Mouse (Mus musculus) hindbrain, postnatal 0 days (tissue): ENCODE measurements at regions not wholly inside any gene's neighbourhood (a gene's known extent, or its start where the extent isn't known, plus 50 kb on each side); places are given as distances from the start of the nearest gene placed in this dataset.

Experiments used
- ATAC-seq: fragments of 200-750 bp; cut with Nextera tagmentation; 2 replicates; pipeline ENCODE4 v1.8.0; 2017; ENCODE audit warnings: mild to moderate bottlenecking, moderate TSS enrichment, moderate library complexity
- DNase-seq: peaks from one replicate; pipeline ENCODE4 v3.0.0-alpha.2; 2015; ENCODE audit warnings: low spot score
- H3K27ac ChIP-seq: fragments of 300-500 bp; sonication (generic); 2 replicates; pipeline ENCODE4 v1.5.1; 2014; ENCODE audit warnings: mild to moderate bottlenecking
- H3K27me3 ChIP-seq: fragments of 300-500 bp; sonication (generic); 2 replicates; pipeline ENCODE4 v1.6.1; 2014; ENCODE audit warnings: low read length, mixed read lengths; ENCODE audit not compliant: insufficient read depth
- H3K36me3 ChIP-seq: fragments of 300-500 bp; sonication (generic); 2 replicates; pipeline ENCODE4 v1.6.1; 2014; ENCODE audit warnings: low read length, mixed read lengths; ENCODE audit not compliant: insufficient read depth
- H3K4me1 ChIP-seq: fragments of 300-500 bp; sonication (generic); 2 replicates; pipeline ENCODE4 v1.6.1; 2014; ENCODE audit warnings: antibody characterized with exemption, low read length, mixed read lengths; ENCODE audit not compliant: insufficient read depth
- H3K4me2 ChIP-seq: fragments of 300-500 bp; sonication (generic); 2 replicates; pipeline ENCODE4 v1.6.1; 2014; ENCODE audit warnings: low read depth, mild to moderate bottlenecking, low read length, moderate library complexity, mixed read lengths
- H3K4me3 ChIP-seq: fragments of 300-500 bp; sonication (generic); 2 replicates; pipeline ENCODE4 v1.5.1; 2014; ENCODE audit warnings: low read length
- H3K9ac ChIP-seq: fragments of 300-500 bp; sonication (generic); replicated peaks from 2 replicates; pipeline ENCODE4 v1.6.1; 2014; ENCODE audit warnings: mild to moderate bottlenecking, low read length, moderate library complexity, mixed read lengths
- H3K9me3 ChIP-seq: fragments of 300-500 bp; sonication (generic); 2 replicates; pipeline ENCODE4 v1.6.1; 2016; ENCODE audit warnings: low read length, mixed read lengths
- CTCF ChIP-seq: IDR thresholded peaks from 2 replicates; pipeline ENCODE4 v1.5.1; 2016; ENCODE audit warnings: antibody characterized with exemption, control low read depth, low read depth
- WGBS: fragments of 180-500 bp; shearing (Covaris S2); extraction: QIAGEN DNeasy Blood & Tissue Kit; methylation state at CpG from one replicate; pipeline ENCODE4 v1.1.7; 2014; 5-methylcytosine and 5-hydroxymethylcytosine counted together

DNA sequence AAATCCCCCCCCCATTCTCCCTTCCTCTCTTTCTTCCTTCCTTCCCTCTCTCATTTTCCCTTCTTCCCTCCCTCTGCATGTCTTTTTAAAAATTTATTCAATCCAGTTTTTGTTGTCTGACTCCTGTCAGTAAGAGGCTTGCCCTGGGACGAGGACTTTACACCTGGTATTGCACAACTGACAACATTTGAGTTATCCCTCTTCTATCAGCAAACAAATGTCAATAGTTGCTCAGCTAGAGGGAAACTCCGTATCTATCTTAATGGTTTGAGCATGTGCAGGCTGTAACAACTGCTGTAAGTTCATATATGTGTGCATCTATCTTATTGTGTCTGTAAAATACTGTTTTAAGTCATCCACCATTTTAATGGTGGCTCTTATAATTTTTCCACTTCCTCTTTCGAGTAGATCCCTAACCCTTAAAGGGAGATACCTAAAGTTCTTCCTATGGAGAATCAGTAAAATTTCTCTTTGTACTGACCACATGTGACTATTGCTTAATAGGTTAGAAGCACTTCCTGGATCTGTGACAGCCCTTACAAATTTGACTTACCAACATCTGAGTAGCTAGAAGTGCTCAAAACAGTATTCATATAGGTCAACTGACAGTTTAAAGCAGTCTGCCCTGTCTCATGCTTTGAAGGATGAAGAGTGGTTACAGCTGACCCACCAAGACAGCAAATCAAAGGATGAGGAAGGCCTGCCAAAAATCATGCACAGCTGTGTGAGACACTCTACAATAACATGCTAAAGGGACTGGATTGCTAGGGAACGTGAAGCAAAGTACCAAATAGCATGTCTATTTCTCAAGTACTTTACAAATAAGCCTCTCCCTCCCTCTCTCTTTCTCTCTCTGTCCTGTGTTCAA lies 231.0 kb upstream of the Mpdz start:
- TF ChIP-seq CTCF = no peak
- WGBS = 82% methylated on average over 4 of the region's 4 CpGs
- Histone ChIP-seq H3K27me3 (no peaks in the 10 kb centered on the region), H3K4me1 (no peaks in the 10 kb centered on the region), H3K4me3 (no peak overlapping the region), H3K4me2 (no peak overlapping the region), H3K9ac (no peak overlapping the region), H3K9me3 (no peaks in the 10 kb centered on the region), H3K36me3 (no peaks in the 10 kb centered on the region), H3K27ac (no peak overlapping the region)
- no peak for DNase-seq
- ATAC-seq = no peak

DNA sequence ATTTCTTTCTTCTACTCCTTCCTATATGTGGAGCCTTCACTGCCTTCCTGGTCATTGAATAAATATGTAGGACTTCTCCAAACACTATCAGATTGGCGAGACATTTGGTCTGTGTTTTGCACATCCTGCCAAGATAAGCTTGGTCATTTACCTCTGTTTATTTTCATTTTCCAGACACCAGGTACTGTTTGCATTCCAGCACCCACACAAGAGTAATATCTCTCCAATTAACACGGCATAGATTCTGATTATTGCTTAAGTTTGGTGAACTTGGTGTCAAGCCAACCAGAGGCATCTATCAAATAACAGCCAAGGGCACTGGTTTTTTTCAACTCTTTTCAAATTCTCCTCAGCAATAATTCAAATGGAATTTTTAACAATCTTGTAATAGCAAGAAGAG lies 229.4 kb upstream of the Mpdz start:
- no peaks in the 10 kb centered on the region for H3K27me3 ChIP-seq
- TF ChIP-seq CTCF = no peak
- H3K27ac ChIP-seq = no peak overlapping the region
- no peak for DNase-seq
- H3K4me1 ChIP-seq = no peaks in the 10 kb centered on the region
- no peak overlapping the region for H3K4me2 ChIP-seq
- no peak overlapping the region for H3K9ac ChIP-seq
- H3K9me3 ChIP-seq = no peaks in the 10 kb centered on the region
- no peak for ATAC-seq
- H3K36me3 ChIP-seq = no peaks in the 10 kb centered on the region
- no peak overlapping the region for H3K4me3 ChIP-seq
- 75% methylated on average over 2 of the region's 2 CpGs for WGBS

DNA sequence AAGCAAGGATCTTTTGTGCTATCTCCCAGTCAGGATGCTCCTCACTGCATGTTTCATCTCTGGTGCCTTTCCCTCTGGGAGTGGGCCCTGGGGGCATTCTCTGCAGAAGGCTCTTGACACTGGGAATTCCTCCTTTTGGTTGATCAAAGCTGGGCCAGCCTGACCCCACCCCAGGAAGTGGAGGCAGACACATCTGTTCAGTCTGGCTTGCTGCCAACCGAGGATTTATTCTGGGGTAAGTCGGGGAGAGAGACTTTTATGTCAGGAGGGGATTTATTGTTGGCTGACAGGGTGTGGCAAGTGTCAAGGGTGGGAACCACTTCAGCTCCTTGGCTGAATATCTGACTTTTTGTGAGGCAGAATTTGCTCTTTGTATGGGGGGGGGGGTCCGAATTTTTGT lies 226.6 kb upstream of the Mpdz start:
- Histone ChIP-seq H3K36me3 (no peaks in the 10 kb centered on the region), H3K27me3 (no peaks in the 10 kb centered on the region), H3K9ac (no peak overlapping the region), H3K27ac (no peak overlapping the region), H3K4me3 (no peak overlapping the region), H3K4me2 (no peak overlapping the region), H3K4me1 (no peaks in the 10 kb centered on the region), H3K9me3 (no peaks in the 10 kb centered on the region)
- no peak for TF ChIP-seq CTCF
- ATAC-seq = no peak
- 19% methylated on average over 3 of the region's 3 CpGs for WGBS
- DNase-seq = peak; percentile 55

DNA sequence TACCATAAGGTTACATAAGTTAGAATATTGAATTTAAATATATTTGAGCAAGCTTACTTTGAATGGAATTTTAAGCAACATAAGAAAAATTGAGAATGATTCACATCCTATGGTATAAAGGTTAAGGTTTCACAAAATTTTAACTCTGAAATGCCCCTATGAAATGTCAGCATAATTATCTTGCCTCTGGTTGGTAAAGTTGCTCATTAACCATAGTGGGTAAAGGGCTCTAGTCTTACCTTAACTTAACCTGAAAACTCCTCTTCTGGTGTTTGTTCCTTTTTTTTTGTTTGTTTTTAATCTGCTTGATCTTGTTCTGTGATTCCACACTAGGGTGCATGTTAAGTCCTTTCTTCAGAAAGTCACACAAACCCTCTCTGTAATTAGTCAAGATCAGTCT lies 218.5 kb upstream of the Mpdz start:
- Histone ChIP-seq H3K4me1 (no peaks in the 10 kb centered on the region), H3K27ac (no peak overlapping the region), H3K9me3 (no peaks in the 10 kb centered on the region), H3K4me2 (no peak overlapping the region), H3K4me3 (no peak overlapping the region), H3K27me3 (no peaks in the 10 kb centered on the region), H3K36me3 (no peaks in the 10 kb centered on the region), H3K9ac (no peak overlapping the region)
- no peak for TF ChIP-seq CTCF
- DNase-seq (no peak), ATAC-seq (no peak)

DNA sequence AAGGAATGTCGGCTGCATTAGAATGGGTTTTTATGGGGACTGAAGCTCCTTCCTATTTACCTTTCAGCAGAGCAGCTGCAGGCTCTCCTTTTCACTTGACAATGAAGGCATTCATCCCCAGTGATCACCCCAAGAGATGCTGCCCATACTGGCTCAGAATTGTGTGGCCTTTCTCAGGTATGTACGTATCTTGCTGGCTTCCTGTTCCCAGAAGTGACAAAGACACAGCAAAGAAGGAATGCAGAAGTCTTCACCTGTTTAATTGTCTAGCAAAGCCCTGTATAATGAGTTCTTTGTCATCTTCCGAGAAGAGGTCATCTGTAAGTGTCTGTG lies 185.8 kb upstream of the Mpdz start:
- ATAC-seq (no peak), DNase-seq (no peak)
- Histone ChIP-seq H3K27ac (no peak overlapping the region), H3K4me3 (no peak overlapping the region), H3K27me3 (no peaks in the 10 kb centered on the region), H3K9me3 (no peaks in the 10 kb centered on the region), H3K9ac (no peak overlapping the region), H3K4me2 (no peak overlapping the region), H3K36me3 (no peaks in the 10 kb centered on the region), H3K4me1 (no peaks in the 10 kb centered on the region)
- WGBS = 63% methylated on average over 3 of the region's 3 CpGs
- TF ChIP-seq CTCF = no peak

- DNase-seq = no peak
- no peaks in the 10 kb centered on the region for H3K9me3 ChIP-seq
- WGBS = 65% methylated on average over 12 of the region's 12 CpGs
- no peaks in the 10 kb centered on the region for H3K36me3 ChIP-seq
- no peaks in the 10 kb centered on the region for H3K27me3 ChIP-seq
- H3K9ac ChIP-seq = no peak overlapping the region
- H3K4me1 ChIP-seq = no peaks in the 10 kb centered on the region
- no peak overlapping the region for H3K4me2 ChIP-seq
- no peak overlapping the region for H3K4me3 ChIP-seq
- no peak for TF ChIP-seq CTCF
- ATAC-seq = no peak
- no peak overlapping the region for H3K27ac ChIP-seq
Measured at GRCm38 (mm10) chr4:81627714-81628495, 185.3 kb upstream of the Mpdz start.
